Mouse (Mus musculus) erythroblast, embryonic 14.5 days (primary cell): Measurements from ENCODE around the gene Grin3a.

Experiments
- GATA1 ChIP-seq: IDR thresholded peaks from 2 replicates; pipeline ENCODE4 v1.6.1; 2012; ENCODE audit warnings: low read length, inconsistent platforms, mixed read lengths
- TAL1 ChIP-seq: IDR thresholded peaks from 3 replicates; pipeline ENCODE4 v1.6.1; 2012; ENCODE audit warnings: low read length, inconsistent platforms, mixed read lengths

- TF ChIP-seq GATA1 (no peak), TAL1 (no peak)
Measured at GRCm38 (mm10) chr4:49688594-49689288, 156.8 kb downstream of the Grin3a start.
